Mouse (Mus musculus): ENCODE measurements around the gene Rbfox1.

The Rbfox1 gene

DNA sequence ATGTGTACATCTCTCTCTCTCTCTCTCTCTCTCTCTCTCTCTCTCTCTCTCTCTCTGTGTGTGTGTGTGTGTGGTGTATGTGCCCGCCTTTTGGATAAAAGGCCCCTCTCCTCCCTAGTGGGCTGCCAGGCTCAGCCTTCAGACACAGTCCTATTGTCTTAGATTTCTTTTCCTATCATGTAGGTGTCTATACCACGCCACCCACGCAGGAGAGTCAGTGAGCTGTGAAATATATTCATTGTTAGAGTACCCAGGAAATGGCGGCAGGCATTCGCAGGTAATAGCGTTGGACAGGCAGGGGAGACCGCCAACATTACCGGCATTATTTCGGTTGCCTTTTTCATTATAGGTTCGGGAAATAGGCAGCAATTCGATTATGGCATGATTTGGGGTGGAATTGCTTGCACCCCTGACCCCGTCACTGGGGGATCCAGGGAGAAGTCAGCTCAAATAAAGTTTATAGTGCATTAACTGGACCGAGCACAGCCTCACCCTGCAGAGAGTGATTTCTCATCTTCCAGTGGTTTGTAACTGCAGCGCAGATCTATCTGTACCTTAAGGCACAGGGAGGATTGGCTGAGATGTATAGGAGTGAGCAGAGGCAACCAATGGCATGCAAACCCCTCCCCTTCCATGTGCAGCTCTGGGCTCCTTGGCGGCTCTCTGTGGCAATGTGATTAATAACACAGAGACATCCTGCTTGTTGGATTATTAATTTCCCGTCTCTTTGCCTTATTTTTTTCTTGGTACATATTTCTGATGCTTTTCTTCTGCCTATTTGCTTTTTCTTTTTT, 1264.1 kb downstream of the Rbfox1 start:
- CTCF ChIA-PET, result no interaction called here

DNA sequence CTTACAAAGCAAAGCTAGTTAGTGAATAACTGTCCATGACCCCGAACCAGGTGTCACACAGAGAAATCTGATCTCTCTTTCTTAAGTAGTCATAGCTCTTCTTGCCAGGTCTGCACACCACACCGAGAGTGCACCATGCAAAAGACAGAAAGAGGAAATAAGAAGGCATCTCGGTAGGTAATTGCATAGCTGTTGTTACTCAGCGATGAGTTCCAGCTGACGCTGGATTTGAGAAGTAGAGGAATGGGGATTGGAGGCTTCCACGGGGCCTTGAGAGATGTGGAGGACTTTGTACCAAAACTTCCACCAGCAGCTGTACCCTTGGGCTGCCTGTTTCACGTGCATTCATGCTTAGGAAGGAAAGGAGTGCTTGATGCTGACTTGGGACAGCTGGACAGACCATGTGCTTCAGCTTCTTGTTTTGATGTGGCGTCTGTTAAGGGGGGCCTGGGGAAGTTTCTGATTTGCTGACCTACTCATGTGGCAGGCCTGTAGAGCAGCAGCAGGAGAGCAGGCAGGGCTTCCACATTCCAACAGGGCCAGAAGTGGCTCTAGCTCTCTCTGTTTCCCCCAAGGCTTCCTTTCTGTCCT, 1265.1 kb downstream of the Rbfox1 start:
- CTCF ChIA-PET, result interaction anchor here (0.7 kb wide), 1 partner anchor 10 kb away, joined by 7 read pairs; no protein-coding TSS in a partner anchor

DNA sequence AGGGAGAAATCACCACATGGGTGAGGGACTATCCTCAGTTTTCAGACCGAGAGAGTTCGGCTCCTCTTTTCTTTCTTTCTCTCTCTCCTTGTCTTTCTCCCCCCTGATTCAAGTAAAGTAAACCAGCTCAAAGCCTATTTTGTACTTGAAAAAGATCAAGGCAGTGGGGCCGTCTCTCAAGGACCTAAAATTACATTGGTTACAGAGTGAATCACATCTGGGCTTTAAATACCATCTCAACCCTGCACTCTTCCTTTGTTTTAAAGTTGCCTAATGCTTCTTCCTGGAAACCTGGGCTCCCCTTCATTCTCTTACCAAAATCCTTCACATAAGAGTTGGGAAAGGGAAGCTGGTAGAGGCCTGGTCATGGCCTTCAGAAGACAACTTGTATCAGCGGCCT, 1267.2 kb downstream of the Rbfox1 start:
- CTCF ChIA-PET, result no interaction called here

DNA sequence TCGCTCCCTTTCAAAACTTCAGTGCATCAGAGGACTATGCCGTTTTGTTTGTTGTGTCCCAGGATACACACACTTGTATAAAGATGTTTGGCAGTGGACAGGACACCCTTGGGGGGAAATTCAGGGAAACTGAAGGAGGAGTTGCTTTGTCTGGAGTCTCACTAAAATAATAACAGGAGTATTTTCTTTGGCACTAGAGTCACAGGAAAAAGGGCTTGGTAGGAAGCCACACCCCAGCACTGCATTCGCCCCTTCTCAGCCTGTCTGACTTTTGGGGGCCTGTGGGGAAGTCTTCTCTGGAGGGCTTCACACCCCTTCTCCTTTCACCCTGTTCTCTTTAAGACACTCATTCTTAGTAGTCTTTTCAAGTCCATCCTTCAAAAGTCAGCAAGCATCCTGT, 1269.5 kb downstream of the Rbfox1 start:
- CTCF ChIA-PET, result no interaction called here

DNA sequence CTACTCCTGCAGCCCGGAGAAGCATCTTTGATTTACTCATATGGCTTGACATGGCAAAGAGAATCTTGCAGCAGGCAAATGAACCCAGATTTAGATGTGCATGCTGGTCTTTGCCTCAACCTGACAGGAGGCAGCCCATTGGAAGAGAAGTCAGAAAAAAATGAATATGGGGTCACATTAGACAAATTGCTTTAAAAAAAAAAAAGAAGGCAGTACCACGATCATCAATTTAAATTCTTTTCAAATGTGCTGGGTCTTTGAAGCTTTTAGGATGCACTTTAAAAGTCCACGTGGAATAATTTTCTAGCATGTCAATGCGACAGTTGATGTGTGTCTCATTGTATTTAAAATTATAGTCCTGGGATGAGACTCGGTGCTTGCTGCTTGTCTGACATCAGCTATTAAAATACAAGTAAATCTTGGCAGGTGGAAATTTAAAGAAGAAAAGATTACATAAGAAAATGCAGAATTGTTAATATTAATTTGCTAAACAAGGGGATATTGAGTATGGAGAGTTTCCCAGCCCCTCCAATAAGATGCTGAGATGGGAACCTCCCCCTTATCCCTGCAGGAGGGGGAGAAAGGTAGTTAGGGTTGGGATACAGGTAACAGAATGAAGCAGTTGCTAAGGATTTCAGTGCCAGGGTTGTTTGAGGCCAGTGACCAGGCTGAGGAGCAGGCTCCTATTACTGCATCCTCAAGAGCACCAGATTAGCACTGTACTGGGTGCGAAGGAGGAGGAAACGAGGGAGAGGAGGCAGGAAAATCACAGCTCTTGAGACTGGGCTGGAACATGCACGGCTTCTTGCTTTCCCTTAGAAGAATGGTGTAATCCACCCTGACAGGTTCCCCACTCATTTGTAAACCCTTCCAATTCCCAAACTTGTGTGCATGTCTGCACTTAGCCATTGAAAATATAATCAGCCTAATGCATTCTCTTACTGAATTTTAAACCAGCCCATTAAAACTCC, 1274.0 kb downstream of the Rbfox1 start:
- CTCF ChIA-PET, result no interaction called here

DNA sequence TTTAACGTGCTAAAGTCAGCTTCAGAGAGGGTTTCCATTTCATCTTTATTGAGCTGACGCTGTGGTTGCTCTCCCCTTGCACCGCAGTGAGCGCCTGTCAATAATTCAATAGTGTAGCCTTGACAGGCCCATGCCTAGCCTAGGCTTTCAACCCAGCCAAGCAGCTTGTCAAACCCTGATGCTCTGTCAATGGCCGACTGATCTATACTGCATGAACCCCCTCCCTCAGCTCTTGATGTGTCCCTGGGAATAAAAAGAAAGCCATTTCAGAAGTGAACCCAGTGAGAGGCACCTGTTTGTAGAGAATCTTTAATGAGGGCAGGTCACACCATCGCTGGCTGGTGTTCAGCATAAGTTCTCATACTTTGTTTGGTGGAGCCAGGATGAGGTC, 1274.7 kb downstream of the Rbfox1 start:
- CTCF ChIA-PET, result no interaction called here

DNA sequence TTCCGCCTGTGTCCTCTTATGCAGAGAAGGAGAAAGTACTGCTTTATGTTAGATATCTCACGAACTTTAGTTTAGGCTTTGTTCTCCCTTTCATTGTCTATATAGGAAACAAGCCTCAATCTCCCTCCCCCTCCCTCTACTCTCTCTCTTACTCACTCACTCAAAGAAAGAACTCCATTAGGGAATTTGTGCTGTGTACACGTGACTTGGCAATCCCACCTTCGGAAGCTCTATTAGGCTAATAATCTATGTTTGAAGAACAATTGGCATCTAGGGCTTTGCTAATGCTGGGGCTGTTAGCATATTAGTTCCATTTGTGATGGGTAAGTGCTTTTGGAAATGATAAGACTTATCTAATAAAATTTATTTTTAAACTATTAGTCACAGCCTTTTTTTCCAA, 1277.0 kb downstream of the Rbfox1 start:
- CTCF ChIA-PET, result no interaction called here

DNA sequence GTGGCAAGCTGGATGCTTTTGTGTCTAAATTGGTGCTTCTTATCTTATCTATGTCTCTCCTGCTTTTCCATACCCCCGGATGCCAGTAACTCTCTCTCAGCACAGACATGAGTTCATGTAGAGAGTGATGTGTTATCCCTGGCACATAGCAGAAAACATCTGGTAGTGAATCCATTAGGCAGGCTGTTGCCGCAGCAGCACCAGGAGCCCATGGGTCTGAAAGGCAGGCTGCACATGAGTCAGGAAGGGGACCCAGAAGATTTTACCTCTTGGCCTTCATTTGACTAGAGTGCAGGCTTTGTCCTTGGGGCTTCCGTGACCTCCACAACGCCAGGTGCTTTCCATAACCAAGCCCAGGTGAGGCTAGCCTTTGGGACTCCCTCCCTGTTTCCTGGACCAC, 1278.5 kb downstream of the Rbfox1 start:
- CTCF ChIA-PET, result no interaction called here

DNA sequence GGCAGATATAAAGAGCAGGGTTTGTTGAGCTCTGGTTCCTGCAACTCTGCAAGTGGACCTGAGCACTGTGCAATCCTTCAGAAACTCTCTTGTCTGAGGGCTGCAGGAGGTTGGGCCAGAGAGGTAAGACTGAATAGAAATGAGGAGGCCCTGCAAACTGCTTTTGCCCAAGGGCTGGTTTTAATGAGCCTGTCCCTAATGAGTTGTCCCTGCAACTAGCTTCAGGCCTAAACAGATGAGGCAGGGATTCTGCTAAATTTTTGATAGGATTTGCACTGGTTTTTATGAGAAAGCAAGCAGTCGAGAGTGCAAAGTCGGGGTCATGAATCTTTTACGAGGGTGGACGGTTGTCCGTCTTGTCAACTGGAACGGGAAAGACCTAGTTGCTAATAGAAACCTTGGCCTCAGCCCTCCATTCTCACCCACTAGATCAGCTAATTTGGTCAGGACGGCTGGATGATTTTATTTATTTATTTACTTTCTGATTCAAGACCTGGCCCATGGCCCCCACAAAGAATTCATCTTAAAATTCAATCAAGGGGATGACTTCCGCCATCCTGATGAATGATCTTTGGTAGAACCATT, 1279.1 kb downstream of the Rbfox1 start:
- CTCF ChIA-PET, result no interaction called here

DNA sequence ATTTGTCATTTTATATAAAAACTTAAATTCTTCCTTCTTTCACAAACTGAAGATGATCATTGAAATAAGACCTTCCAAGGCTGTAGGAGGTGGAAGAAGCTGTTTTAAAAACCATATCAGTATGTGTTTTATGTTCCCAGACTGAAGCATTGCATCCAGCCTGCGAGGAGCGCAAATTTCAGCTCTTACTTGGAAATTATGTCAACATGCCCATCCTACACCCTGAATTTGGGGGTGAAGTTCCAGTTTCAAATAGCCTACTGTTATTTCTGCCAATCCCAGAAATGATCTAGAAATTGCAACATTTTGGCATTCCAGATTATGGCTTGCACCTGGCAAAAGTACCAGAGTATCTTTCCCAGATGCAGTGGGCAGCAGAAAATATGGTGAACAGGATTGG, 1290.8 kb downstream of the Rbfox1 start:
- CTCF ChIA-PET, result no interaction called here

DNA sequence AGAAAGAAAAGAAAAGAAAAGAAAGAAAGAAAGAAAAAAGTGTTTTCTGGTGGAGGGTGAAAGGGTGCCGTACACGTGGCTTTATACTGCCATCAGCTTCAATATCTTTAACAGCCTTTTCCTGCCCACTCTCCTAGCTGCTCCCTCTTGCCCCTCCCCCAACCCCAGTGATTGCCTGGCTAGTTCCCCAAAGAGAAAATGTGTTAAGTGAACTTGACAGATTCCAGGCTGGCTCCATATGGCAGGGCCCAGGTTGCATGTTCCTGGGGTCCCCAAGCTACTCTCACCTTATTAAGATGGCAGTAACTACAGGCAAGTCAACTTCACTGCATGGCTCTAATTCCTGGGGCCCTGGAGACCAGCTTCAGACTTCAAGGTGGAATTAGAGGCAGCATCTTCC, 1302.6 kb downstream of the Rbfox1 start:
- CTCF ChIA-PET, result no interaction called here

DNA sequence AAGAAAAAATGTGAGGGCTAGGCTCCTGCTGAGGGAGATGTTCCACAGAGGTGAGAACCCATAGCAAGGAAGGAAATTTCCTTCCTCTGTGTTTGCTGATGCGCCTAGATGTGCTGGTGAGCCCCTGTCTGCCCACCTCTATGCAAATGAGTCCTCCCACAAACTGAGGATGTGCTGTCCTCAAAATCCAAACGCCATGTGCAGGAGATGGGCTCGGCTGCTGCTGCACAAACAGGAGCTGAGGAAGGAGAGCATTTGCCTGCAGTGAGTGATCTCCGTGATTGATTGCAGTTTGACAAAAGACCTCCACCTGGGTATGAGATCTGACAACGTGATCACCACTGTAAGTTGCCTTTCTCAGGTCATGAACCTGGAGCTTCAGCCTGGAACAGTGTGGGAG, 1308.4 kb downstream of the Rbfox1 start:
- CTCF ChIA-PET, result no interaction called here

DNA sequence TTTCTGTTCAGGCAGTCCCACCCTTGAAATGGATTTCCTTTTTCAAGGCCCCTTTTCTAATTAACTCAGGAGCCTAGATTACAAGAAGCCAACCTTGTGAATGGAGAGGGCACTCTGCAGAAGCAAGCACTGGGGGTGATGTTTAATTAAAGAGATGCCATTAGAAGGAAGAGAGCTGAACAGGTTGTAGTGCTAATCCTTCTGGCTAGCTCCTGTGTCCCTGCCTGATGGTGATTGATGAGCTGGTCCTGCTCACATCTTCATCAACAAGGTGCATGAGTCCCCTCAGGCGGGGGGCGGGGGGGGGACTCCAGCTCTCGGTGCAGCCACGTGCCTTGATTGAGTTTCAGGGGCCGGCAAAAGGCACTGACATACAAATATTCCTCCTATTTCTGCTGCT, 1312.8 kb downstream of the Rbfox1 start:
- CTCF ChIA-PET, result no interaction called here

DNA sequence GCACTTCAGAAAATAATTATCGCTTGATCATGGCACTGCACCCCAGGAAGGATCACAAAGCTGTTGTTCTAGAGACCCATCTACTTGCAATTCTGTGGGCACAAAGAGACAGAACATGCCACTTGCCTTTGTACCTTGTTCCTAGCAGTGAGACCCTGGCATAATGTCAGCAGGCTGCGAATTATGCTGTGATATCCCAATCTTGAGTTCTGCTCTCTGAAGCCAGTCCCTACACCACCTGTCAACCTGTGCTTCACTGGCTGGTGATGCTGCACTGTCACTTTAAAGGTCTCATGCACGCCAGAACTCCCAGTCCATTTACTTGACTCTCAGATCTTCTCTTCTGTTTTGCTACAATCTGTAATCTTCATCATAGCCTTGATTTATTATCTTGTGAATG, 1315.1 kb downstream of the Rbfox1 start:
- CTCF ChIA-PET, result no interaction called here

DNA sequence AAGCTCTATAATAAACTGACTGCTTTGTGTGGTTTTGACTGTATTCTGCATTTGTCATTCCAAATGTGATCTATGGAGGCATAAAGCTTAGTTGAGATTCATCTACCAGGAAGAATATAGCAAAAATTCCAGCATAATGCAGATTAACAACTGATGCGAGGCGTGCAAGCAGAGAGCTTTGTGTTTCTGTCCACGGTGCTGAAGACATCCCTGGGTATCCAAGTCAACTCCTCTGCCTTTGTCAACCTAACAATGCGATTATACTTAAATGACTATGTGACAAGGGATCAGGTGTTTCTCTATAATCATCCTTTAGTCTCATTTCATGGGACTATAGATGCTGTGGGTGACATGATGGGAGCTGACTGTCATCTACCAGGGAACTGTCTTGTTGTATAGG, 1316.7 kb downstream of the Rbfox1 start:
- CTCF ChIA-PET, result no interaction called here

DNA sequence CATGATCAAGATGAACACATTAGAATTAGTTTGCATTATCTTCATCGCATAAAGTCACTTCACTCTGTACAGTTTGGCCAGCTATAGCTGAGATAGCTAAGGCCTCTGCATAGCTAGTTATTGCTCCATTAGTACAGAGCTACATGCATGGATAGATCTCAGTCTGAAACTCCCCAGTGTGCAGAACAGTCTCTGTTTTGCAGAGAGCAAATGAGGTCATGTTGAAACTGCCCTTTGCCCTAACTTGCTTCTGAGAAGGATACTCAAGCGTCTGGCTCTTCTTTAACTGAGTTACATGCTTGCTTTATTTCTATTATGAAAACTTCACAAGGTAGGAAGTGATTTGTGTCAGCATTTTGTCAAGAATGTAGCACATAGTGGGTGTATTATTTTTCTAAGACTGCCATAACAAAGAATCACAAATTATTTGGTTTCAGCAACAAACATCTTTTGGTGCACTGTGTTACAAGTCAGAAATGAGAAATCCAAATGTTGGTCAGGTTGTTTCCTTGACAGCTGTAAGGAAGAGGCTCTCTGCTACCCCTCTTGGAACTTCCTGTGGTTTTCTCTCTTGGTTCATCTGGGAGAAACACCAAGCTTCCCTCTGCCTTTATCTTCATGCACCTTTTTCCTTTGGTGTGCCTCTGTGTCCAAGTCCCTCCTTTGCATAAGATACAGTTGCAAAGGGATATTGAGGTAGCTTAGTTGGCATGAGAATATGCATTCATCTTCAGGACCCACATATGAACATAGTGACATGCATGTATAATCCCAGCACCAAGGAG, 1321.2 kb downstream of the Rbfox1 start:
- CTCF ChIA-PET, result no interaction called here

DNA sequence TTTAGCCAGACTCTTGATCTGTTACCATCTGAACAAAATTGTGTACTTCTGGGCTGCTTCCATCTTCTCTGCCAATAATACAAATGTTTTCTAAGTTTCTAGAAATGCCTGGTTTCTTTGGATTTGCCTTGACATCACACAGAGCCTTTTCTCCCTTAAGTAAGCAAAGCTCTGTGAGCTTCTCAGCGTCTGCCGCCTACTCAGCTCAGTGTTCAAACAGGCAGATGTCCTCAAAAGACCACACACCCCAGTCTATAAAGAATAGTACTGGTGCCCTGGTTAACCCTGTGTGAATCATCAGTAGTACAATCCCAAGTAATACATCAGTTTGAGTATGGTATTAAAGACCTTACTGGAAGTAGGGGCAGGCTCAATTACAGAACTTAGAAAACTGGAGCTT, 1322.4 kb downstream of the Rbfox1 start:
- CTCF ChIA-PET, result no interaction called here

DNA sequence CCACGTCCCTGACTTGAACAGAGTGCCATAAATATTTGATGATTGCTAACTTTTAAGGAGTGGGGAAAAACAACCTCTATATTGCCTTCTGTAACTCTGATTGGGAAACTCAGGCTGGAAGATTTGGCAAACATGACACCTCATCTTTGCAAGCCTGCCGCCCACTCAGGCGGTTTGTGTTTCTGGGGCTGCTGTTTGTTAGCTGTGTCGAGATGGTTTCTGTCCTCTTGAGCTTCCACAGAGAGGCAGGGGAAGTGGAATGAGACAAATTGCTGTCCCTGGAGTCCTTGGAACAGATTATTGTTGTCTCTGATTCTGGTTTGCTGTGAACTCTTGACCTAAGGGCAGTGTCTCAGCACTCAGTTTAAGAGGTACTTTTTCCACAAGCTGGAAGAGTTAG, 1327.6 kb downstream of the Rbfox1 start:
- CTCF ChIA-PET, result no interaction called here

DNA sequence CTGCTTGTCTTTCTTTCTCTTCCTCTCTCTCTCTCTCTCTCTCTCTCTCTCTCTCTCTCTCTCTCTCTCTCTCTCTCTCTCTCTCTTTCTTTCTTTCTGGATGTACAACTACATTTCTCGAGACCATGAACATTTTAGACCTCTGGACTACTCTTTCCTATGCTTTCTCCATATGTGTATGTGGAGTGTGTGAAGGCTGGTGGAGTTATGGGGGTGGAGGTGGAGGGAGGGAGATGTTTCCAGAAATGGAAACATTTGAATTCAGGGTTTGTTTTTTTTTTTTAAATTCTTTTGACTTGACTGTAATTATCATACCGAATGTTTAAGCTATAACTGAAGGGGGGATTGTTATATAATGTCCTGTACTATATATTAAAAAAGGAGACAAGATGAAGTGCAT, 1338.1 kb downstream of the Rbfox1 start:
- CTCF ChIA-PET, result no interaction called here

DNA sequence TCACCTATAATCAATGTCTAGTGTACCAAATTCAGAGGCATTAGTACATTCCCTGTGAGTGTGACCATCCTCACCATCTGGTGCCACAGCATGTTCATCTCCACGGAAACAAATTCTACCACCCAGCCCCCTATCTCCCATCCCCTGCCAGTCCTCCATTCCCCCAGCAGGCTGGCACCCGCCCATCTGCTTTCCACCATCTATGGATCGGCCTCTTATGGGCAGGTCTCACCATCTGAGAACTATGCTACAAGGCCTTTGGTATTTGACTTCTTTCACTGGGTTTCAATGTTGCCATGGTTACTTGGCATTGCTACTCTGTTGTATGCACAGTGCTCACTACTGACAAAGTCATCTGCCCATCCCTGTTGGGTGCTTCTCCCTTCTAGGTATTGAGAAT, 1340.8 kb downstream of the Rbfox1 start:
- CTCF ChIA-PET, result no interaction called here

DNA sequence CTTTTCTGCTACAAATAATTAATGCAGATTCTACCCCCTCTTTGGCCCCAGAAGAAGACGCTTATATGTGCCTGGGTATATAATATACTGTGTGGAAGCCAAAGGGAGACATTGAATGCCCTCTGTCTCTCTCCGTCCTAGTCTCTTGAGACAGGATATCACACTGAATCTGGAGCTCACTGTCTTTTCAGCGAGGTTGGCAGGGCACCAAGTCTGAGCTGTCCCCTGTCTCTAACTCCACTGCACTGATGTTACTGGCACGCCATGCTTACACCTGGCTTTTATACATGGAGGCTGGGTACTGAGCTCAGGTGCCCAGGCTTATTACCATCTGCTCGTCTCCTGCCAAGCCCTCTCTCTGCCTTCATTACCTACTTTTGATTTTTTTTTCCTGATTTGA, 1343.1 kb downstream of the Rbfox1 start:
- CTCF ChIA-PET, result no interaction called here

DNA sequence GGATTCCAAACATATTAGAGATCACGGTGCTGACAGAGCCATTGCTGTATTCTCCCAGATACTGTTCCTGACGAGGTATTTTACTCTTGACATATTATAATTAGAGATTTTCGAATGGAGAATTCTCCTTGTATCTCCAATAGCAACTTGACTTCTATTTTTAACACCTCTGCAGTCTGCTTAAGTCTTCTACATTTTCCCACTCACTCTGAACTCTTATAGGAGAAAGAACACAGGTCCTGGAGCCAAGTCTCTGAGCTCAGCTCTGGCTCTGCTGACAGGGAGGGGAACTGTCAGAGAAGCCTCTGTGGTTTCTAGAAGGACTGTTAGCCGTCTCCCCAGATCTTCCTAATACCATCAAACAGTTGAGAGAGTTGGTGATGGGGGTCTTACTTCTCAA, 1344.1 kb downstream of the Rbfox1 start:
- CTCF ChIA-PET, result no interaction called here
